Mouse (Mus musculus) layer of hippocampus, adult 8-10 months (tissue): Measurements from ENCODE around the gene Vmn1r239-ps. TPM values are rescaled to one million over a fixed set of nuclear protein-coding genes. Genes with fewer than 3 reads are reported as not detected.
"Not testable (repeated sequence)": the region's sequence is repeated elsewhere in the genome, so short reads cannot be mapped to it uniquely, and the experiment has no call there.

Experiments
- DNase-seq, 2 experiments: peaks; one replicate each; pipeline ENCODE4 v3.0.0; 2022; ENCODE audit warnings: low spot score in 2 of 2
- total RNA-seq, 4 experiments: library from RNA; stranded (reverse); gene quantifications; 2 replicates each; pipeline ENCODE4 v1.2.4; 2022

Gene Vmn1r239-ps
- not detected for total RNA-seq

DNA sequence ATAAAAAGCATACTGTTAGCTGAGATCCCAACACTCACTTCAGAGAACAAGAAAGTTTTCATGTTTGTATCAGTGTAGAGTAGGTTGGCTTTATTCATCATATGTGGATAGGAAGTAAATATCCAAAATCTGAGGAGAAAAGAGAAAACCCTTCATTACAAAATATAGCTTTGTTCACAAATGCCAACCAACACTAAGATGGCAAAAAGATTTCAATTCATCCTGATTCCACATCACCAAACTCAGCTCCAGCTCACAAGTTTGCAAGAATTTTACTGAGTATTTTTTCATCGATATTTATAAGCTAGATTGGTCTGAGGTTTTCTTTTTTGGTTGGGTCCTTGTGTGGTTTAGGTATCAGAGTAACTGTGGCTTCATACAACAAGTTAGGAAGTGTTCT lies at the start of gene Vmn1r239-ps:
Gene Vmn1r239-ps, minus strand, starts transcription at position 101 of the 400 bp plus-strand sequence.
- not testable (repeated sequence) for DNase-seq

DNA sequence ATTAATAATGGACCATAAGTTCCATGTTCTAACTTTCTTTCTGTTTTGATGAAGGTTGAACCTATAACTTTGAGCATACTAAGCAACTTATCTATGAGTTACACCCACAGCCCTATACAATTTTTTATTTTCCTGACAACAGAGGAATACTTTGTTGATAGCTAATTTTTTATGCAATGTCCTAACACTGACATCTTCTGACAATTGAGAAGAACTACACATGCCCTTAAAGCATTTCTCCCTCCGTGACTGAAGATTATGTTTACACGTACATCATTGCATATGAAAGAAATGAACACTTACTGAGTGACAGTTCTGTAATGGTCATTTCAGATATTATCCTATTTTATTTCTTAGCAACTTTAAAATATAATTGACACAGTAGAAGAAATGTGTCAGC lies 36.0 kb upstream of the Vmn1r239-ps start:
- no peak for DNase-seq

DNA sequence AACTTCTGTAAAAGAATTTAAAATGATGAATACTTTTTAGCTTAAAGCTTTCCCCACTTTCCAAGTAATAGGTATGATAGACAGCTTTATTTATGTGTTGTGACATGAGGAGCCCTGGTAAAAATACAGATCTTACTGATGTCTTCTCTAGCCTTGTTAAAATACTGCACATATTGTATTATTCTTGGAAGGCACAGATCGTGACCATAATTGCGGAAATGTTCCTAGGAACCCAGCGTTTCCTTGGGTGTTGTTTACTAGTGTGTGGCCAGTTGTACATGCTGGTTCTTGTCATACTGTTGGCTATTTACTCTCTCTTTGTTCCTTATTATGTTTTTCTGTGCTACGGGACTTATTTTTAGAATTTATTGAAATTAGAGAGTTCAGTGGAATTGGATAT lies 10.1 kb downstream of the Vmn1r239-ps start:
- no peak for DNase-seq

- DNase-seq, result no peak
Measured at GRCm38 (mm10) chrX:147435400-147435799, 18.1 kb downstream of the Vmn1r239-ps start.

DNA sequence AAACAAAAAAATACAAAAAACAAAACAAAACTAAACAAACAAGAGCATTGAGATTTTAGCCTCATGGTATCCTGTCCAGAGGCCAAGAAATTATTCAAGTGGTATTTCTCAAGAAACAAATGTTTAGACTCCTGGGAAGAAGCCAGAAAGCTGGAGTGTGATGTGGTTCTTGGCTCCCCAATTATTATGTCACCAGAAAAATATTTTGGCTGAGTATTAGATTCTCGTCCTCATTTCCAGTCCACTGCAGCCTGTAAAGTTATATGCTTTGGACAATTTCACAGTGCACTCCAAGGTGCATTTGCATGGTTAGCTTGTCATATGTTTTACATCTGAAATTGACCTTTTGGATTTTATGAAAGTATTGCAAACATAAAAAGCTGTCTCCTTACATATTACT lies 23.8 kb downstream of the Vmn1r239-ps start:
- DNase-seq, result no peak

DNA sequence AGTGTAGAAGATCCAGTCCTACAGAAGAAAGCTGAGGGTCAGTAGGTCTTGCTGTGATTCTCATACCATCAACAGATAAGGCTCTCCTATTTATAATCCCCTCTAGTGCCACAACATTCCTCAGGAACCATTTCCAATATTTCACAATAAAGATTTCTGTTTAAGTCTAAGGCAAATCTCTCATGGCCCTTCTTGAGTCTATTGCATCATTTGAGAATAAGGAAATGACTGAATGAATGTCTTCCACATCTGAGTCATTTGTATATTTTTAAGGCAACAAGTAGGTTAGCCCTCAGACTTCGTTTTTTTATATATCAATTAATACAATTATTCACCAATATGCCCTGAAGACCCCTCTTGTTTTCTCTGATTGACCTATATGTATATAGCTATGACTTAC lies 24.4 kb downstream of the Vmn1r239-ps start, which contains the start of gene Il13ra2:
Gene Il13ra2, minus strand, starts transcription at position 64 of the 400 bp plus-strand sequence.
- DNase-seq, result no peak

Other genes with a start within 250 kb of the Vmn1r239-ps start
- 1 to 10 TPM in 2 of 4 experiments, under 1 TPM in 2; 0.26 to 1.9 (median 1.0) TPM for gene Il13ra2, start 24.5 kb downstream of the Vmn1r239-ps start, total RNA-seq
- 10 to 100 TPM; 22.2 to 27.5 (median 24.1) TPM for gene Lrch2, start 100.4 kb upstream of the Vmn1r239-ps start, total RNA-seq